Mouse (Mus musculus) kidney, postnatal 36 days (tissue): Measurements from ENCODE around the gene Olfr1367.

Source experiments
- DNase-seq, 2 experiments: peaks; one replicate each; pipeline ENCODE4 v3.0.0; 2021 to 2022; ENCODE audit warnings: mixed read lengths in 2 of 2

Gene Olfr1367

DNA sequence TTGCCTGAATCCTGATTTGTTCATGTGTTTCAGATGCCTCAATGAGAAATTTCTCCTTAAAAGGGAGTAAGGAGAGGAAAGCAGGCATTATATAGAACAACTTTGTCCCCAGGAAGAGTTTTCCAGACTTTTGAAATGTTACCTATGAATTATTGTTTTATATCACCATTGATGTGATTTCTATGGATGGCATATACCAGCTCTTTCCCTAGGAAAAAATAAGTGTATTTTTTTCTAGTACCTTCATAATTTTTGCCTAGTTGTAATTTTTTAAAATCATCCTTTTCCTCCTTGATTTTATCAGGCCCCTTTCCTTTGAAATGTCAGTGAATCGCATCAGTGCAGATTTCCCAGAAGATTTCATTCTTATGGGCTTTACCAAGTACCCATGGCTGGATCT is at the start of gene Olfr1367:
Gene Olfr1367, plus strand, starts transcription at position 301 of the 400 bp plus-strand sequence.
- no peak for DNase-seq

GRCm38 (mm10) chr13:21298557-21298956 is 48.2 kb upstream of the Olfr1367 start:
- no peak for DNase-seq

GRCm38 (mm10) chr13:21304483-21305066 is 42.1 kb upstream of the Olfr1367 start:
- DNase-seq = no peak

GRCm38 (mm10) chr13:21309788-21310187 is 36.9 kb upstream of the Olfr1367 start:
- DNase-seq = no peak

DNA sequence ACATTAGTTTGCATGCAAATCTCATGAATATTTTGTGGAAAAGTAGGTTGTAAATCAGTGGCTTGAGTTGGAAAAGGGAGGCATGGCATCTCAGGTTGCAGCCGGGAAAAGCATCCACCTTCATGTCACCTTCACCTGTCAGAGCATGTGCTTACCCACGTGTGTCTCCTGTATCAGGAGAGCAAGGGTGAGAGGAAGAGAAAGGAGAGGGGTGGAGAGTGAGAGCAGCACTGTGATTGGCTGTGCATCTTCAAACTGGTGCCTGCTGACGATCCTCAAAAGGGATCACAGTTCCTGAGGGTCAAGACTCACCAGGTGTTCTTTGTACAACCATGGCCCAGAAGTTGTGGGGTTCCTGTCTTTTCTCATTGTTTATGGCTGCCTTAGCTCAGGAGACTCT is 34.8 kb upstream of the Olfr1367 start, which contains the start of gene Gpx6:
Gene Gpx6, plus strand, starts transcription at position 200 of the 400 bp plus-strand sequence.
- DNase-seq = peak; percentile 23 to 25

GRCm38 (mm10) chr13:21312854-21313253 is 33.9 kb upstream of the Olfr1367 start:
- no peak for DNase-seq

GRCm38 (mm10) chr13:21313903-21314302 is 32.8 kb upstream of the Olfr1367 start:
- DNase-seq = no peak

- no peak for DNase-seq
Observed at GRCm38 (mm10) chr13:21320262-21320661, 26.4 kb upstream of the Olfr1367 start.

DNA sequence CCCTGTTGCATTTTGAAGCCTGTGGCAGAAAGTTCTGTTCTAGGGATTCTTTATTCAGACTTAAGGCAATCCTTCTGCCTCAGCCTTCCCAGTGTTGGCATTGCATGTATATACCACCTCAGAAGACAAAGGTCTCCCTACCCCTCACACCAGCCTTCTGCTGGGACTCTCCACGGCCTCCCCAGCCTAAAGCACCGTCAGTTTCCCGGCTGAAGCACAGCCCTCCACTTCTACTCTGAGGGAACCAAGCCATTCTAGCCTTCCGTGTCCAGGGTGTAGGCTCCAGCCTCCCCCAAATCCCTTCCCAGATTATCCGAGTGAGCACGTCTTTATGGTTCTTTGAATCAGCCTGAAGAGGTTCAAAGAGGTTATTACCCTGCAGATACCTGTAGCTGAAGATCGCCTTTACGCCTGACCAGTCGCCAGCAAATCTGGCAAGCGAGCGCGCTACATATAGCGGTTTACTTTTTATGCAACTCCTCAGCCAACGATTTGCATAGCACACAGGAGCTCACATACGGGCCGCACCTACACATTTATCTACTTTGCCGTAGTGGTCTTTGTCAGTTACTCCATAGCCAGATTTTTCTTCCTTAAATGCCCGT is 24.7 kb upstream of the Olfr1367 start:
- DNase-seq = no peak

DNA sequence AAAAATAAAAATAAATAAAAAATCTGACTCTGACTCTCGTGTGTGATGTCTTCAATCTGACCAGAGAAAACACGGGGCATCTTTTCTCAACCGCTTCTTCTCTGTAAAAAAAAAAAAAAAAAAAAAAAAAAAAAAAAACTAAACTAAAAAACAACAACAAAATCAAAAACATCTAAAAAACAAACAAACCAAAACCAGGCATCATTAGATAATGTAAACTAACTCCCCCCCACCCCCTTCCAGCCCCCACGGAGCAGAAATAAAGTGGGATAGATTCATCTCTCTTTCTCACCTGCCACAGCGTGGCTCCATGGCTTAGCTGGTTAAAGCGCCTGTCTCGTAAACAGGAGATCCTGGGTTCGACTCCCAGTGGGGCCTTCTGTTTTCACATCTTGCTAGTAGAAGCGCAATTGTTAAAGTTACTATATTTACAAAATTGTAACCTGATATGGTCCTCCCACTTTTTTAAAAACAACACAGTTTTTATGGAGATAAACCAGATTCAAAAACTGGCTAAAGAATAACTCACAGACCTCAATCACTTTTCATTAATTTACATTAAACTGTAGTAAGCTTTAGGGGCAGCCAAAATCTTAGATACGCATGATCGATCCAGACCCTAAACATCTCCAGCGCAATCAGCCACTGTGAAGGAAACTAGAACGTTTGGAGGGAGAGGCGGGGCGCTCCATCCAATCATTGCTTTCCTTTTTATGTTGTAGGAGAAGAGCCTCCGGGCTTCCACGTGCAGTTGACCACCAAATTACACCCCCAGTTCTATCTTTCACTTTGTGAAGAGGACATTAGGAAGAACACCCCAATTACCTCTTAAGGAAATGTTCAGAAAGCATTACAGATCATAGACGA is 24.0 kb upstream of the Olfr1367 start:
- no peak for DNase-seq

DNA sequence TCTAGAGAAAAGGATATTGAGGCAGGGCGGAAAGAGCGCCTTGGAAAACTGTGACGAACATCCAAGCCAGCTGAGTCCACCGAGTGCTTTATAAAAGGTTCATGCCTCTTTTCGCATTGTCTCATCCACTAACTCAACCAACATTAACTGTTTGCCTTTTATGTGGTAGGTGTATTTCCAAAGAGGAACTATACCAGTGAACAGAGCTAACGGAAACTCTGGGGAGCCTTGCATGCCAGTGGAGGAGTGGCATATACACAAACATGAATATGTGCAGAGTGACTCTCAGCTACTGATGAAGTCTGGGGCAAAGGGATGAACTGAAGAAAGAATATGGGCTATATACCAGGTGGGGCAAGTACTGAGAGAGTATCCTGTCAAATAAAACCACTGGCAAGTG is 23.3 kb upstream of the Olfr1367 start:
- DNase-seq = no peak

GRCm38 (mm10) chr13:21326191-21326590 is 20.5 kb upstream of the Olfr1367 start:
- DNase-seq = peak in 1 of 2 experiments; percentile 6

GRCm38 (mm10) chr13:21326657-21327211 is 20.0 kb upstream of the Olfr1367 start:
- DNase-seq = peak; percentile 83 to 94

- DNase-seq = no peak
Observed at GRCm38 (mm10) chr13:21327424-21327823, 19.3 kb upstream of the Olfr1367 start.

GRCm38 (mm10) chr13:21350593-21350992 is 3.9 kb downstream of the Olfr1367 start:
- no peak for DNase-seq

DNA sequence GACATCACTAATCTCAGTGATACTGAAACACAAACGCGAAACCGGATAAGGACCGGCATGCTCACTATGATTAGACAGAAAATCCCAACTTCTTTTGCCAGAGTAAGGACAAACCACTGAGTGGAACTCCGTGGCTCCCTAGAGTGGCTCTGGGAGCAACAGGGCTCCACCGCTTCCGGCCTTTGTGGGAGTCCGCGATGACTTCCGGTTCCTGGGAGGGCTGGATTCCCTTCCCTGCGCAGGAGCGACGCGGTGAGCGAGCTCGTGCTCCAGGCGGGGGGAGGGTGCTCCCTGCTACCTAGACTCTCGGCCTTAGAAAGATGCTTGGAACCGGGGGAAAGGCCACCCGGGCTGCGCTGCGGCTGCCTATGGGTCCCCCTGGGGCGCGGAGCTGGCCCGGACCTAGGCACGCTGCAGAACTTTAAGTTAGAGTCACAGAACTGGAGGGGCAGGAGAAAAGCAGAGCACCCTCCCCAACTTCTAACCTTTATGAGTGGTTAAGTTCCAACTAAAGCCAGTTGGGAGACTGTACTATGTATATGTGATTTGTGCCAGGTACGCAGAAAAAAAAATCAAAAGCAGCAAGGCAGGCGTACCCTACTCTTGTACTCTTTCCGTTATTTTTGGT is 16.0 kb downstream of the Olfr1367 start, which contains the start of gene Zscan12:
Gene Zscan12, plus strand, starts transcription at position 200 of the 628 bp plus-strand sequence.
- peak; percentile 94 to 96 for DNase-seq

- no peak for DNase-seq
Observed at GRCm38 (mm10) chr13:21363719-21364118, 17.0 kb downstream of the Olfr1367 start.

- no peak for DNase-seq
Observed at GRCm38 (mm10) chr13:21366635-21367034, 19.9 kb downstream of the Olfr1367 start.

GRCm38 (mm10) chr13:21372700-21373099 is 26.0 kb downstream of the Olfr1367 start:
- no peak for DNase-seq

DNA sequence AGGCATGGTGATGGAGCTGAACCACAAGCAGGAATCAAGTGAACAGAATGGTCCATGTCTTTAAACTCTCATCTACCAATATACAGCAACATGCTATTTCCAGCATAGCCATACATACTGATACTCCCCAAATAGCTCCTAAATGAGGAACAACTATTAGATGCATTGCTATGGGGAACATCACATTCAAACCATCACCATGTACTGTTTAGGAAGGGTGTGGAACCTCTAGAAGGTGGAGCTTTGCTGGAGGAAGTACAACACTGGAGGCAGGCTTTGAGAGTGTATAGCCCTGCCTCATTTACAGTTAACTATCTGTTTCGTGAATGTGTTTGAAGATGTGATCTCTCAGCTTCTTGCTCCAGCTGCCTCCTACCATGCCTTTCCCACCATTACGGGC is 31.1 kb downstream of the Olfr1367 start:
- DNase-seq = no peak

DNA sequence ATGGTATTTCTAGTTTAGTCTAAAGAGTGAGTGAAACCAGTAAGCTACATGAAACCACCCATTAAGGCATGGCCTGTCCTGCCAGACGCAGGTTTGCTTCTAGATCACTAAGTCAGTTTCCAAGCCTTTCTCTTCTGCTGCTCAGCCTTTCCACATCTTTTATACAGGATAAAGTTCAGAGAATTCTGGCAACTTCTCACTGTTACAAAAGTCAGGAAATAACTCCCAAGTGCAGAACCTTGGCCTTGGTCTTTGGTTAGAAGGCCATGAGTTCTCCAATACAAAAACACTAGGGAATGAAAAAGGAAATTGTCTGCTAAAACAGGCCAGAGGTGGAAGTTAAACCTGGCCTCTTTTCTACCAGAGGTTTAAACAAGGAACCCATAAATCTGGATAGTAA is 48.5 kb downstream of the Olfr1367 start:
- no peak for DNase-seq

DNA sequence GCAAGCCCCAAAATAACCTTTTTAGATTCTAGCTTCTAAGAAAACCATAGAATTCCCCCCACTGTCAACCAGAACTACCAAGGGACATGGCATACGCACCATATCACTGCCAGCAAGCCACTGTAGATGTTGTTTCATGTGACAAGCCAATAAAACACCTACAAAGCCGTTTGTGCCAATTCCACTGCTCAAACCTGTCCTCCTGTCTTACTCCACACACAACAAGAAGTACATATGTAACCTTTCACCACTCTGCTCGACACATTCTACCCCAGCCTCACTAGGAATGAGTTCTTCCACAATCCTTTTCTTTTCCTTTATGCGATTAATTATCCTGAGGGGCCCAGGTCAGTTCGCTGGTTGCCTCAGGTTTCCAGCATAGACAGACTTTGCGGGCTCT is 48.9 kb downstream of the Olfr1367 start:
- DNase-seq = no peak

- peak; percentile 12 to 48 for DNase-seq
Observed at GRCm38 (mm10) chr13:21396048-21396447, 49.3 kb downstream of the Olfr1367 start.
